Mouse (Mus musculus): Measurements from ENCODE around the gene Exph5. TPM values are rescaled to one million over a fixed set of nuclear protein-coding genes. Genes with fewer than 3 reads are reported as not detected.
A peak's percentile ranks its signal among the peaks of the same experiment; 100 is the strongest.

Gene Exph5
- polyA plus RNA-seq, 1 experiment from 2014 or later, result 0.14 TPM

DNA sequence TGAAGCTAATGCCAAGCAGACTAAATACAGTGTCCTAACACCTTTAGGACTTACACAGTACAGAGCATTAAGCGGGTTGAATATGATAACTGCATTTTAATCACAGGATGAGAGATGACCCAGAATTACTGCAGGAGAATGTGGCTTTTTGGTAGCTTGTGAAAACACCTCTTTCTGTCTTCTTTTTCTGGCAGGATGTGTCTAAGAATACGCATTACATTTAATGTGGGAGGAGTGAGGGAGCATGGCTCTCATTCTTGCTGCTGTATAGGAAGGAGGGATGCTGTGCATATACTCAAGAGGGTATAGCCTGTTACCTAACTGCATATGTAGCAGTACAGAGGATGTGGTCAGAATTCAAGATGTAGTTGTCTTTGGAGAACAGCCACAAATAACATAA lies 26.7 kb downstream of the Exph5 start:
- 77% methylated on average over 2 of the region's 2 CpGs for WGBS
- no peak overlapping the region for H3K4me3 ChIP-seq (ENCODE audit: low read length)
- no peak overlapping the region for H3K4me2 ChIP-seq (ENCODE audit: low read depth, low read length)
- H3K4me1 ChIP-seq (ENCODE audit: control insufficient read depth, insufficient read depth, low read length), result peaks cover 5% of the 10 kb centered on the region
- no peak overlapping the region for H3K27ac ChIP-seq (ENCODE audit: low read length)
- ATAC-seq (replicated peaks; ENCODE audit: extremely low read depth, insufficient read depth, low FRiP score), result no peak
- no peaks in the 10 kb centered on the region for H3K36me3 ChIP-seq (ENCODE audit: control insufficient read depth, insufficient read depth)
- H3K9ac ChIP-seq (ENCODE audit: low read length), result no peak overlapping the region
- H3K9me3 ChIP-seq (replicated peaks; ENCODE audit: control insufficient read depth, low read length), result peaks cover 6% of the 10 kb centered on the region; the same call in 1 of the 2 replicates
- no peaks in the 10 kb centered on the region for H3K27me3 ChIP-seq (ENCODE audit: control insufficient read depth, insufficient read depth, low read length)

DNA sequence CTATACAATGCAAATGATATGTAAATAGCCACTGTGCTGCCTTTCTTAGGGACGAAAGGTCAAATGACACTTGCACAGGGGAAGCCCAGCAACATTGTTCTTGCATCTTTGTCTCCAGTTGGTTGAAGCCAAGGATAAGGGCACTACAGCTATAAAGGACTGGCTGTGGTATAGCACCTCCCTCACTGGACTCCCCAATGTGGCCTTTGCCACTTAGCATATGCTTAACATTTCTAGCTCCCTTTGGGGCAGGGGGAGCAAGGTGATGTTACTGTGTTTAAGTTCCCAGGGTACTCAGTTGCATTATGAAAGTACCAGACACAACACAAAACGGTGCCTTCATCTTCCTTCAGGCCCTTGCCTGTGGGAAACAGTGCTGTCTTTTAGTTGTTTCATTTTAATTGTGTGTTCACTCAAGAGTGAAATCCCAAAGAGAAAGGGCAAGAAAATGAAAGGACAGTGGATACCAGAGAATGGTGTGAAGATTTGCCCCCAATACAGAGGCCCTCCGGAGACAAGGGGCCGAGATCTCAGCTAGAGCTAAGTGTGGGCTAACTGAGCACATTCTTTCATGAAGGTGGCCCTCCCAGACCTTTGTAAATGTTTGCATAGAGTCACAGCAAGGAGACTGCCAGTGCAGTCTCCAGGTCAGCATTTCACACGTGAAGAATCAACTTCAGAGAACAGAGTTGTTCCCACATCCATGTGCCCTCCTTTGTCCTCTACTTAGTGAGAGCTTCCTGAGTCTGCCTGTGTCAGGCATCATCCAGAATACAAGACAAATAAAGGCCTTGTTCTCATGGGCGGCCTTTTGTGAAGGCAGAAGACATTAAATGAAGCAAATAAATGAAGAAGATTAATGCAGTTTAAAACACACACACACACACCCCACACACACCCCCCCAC lies 28.1 kb downstream of the Exph5 start:
- Histone ChIP-seq H3K4me1 (ENCODE audit: control insufficient read depth, insufficient read depth, low read length) (peaks cover 5% of the 10 kb centered on the region), H3K36me3 (ENCODE audit: control insufficient read depth, insufficient read depth) (no peaks in the 10 kb centered on the region), H3K27me3 (ENCODE audit: control insufficient read depth, insufficient read depth, low read length) (no peaks in the 10 kb centered on the region), H3K4me2 (ENCODE audit: low read depth, low read length) (no peak overlapping the region), H3K27ac (ENCODE audit: low read length) (no peak overlapping the region), H3K4me3 (ENCODE audit: low read length) (no peak overlapping the region), H3K9ac (ENCODE audit: low read length) (no peak overlapping the region), H3K9me3 (replicated peaks; ENCODE audit: control insufficient read depth, low read length) (peaks cover 6% of the 10 kb centered on the region; the same call in 1 of the 2 replicates)
- no peak for ATAC-seq (replicated peaks; ENCODE audit: extremely low read depth, insufficient read depth, low FRiP score)
- 61% methylated on average over 6 of the region's 6 CpGs for WGBS

DNA sequence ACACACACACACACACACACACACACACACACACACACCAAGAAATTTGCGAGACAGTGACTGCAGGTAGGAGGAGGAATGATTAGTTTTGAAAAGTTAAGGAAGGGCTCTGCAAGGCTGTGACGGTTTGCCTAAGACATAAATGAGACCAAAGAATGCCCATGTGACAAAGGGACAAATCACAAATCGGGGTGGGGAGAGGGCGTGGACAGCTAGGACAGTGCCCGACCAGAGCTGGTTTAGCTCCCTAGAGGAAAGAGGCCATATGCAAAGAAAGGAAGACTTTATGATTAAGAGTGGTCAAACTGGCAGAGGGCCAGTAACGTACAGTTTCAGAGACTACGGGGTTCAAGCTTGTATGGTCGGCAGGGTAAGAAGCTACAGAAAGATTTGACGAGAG lies 28.8 kb downstream of the Exph5 start:
- Histone ChIP-seq H3K4me3 (ENCODE audit: low read length) (no peak overlapping the region), H3K9ac (ENCODE audit: low read length) (no peak overlapping the region), H3K36me3 (ENCODE audit: control insufficient read depth, insufficient read depth) (no peaks in the 10 kb centered on the region), H3K27ac (ENCODE audit: low read length) (no peak overlapping the region), H3K4me2 (ENCODE audit: low read depth, low read length) (no peak overlapping the region), H3K4me1 (ENCODE audit: control insufficient read depth, insufficient read depth, low read length) (peaks cover 5% of the 10 kb centered on the region), H3K27me3 (ENCODE audit: control insufficient read depth, insufficient read depth, low read length) (no peaks in the 10 kb centered on the region), H3K9me3 (replicated peaks; ENCODE audit: control insufficient read depth, low read length) (peaks cover 6% of the 10 kb centered on the region; the same call in 1 of the 2 replicates)
- 72% methylated on average over 9 of the region's 9 CpGs for WGBS
- no peak for ATAC-seq (replicated peaks; ENCODE audit: extremely low read depth, insufficient read depth, low FRiP score)

DNA sequence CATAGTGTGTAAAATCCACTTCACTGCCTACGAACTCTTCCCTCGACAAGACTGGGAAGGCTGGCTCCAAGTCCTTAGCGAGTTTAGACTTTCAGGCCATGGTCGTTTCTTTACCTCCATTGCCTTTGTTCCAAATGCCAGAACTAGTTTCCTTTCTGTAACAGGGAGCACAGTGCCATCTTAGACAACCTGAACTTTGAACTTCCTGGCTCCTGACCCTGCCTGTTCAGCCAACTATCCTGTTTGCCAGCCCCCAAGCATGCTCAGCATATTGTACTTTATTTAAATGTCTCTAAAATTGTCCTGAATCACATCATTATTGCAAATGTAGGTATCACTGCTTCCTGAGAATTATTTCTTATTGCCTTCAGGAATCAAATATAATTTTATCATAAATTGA lies 32.0 kb downstream of the Exph5 start:
- H3K4me3 ChIP-seq (ENCODE audit: low read length), result no peak overlapping the region
- peaks cover 6% of the 10 kb centered on the region; the same call in 1 of the 2 replicates for H3K9me3 ChIP-seq (replicated peaks; ENCODE audit: control insufficient read depth, low read length)
- no peak for ATAC-seq (replicated peaks; ENCODE audit: extremely low read depth, insufficient read depth, low FRiP score)
- H3K36me3 ChIP-seq (ENCODE audit: control insufficient read depth, insufficient read depth), result no peaks in the 10 kb centered on the region
- H3K9ac ChIP-seq (ENCODE audit: low read length), result no peak overlapping the region
- H3K4me2 ChIP-seq (ENCODE audit: low read depth, low read length), result no peak overlapping the region
- H3K27ac ChIP-seq (ENCODE audit: low read length), result no peak overlapping the region
- H3K4me1 ChIP-seq (ENCODE audit: control insufficient read depth, insufficient read depth, low read length), result no peaks in the 10 kb centered on the region
- H3K27me3 ChIP-seq (ENCODE audit: control insufficient read depth, insufficient read depth, low read length), result no peaks in the 10 kb centered on the region
- 71% methylated on average over 4 of the region's 4 CpGs for WGBS

DNA sequence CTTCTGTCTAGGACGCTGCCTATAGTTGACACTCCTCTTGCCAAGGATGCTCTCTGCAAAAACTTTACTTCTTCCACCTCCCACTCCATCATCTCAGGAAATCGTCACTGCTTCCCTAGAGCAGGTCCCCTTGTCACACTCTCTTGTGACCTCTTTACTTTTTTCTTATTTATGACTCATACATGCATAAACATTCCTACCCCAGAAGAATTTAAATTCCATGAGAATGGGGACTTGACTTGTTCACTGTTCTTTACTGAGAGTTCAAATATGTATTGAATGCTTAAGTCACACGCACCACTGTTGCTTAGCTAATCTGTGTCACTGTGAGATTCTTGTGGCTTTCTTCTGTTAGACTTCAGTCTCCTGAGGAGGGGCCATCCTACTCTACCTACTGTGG lies 33.7 kb downstream of the Exph5 start:
- no peak overlapping the region for H3K4me3 ChIP-seq (ENCODE audit: low read length)
- peaks cover 6% of the 10 kb centered on the region; the same call in 1 of the 2 replicates for H3K9me3 ChIP-seq (replicated peaks; ENCODE audit: control insufficient read depth, low read length)
- H3K27ac ChIP-seq (ENCODE audit: low read length), result no peak overlapping the region
- no peaks in the 10 kb centered on the region for H3K27me3 ChIP-seq (ENCODE audit: control insufficient read depth, insufficient read depth, low read length)
- 74% methylated on average over 3 of the region's 3 CpGs for WGBS
- no peak overlapping the region for H3K9ac ChIP-seq (ENCODE audit: low read length)
- H3K4me1 ChIP-seq (ENCODE audit: control insufficient read depth, insufficient read depth, low read length), result no peaks in the 10 kb centered on the region
- no peak overlapping the region for H3K4me2 ChIP-seq (ENCODE audit: low read depth, low read length)
- no peak for ATAC-seq (replicated peaks; ENCODE audit: extremely low read depth, insufficient read depth, low FRiP score)
- H3K36me3 ChIP-seq (ENCODE audit: control insufficient read depth, insufficient read depth), result no peaks in the 10 kb centered on the region

DNA sequence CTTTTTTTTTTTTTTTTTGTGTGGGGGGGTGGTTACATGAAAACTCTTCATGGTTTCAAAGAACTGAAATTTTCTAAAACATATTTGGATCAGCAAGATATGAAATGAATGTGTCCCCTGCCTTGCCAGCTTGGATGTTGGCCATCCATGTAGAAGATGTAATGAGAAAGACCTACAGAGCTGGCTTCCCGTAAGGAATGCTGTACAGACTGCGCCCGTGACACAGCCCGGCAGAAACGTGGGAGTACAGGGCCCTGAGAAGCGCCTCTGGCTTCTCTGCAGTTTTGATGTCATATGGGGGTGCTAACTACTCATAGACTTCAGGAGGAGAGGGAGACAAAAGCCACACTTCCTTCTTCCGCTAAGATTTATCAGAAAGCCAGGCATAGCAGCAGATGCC lies 38.1 kb downstream of the Exph5 start:
- 67% methylated on average over 7 of the region's 7 CpGs for WGBS
- Histone ChIP-seq H3K4me2 (ENCODE audit: low read depth, low read length) (no peak overlapping the region), H3K4me1 (ENCODE audit: control insufficient read depth, insufficient read depth, low read length) (0 out of 2 replicates have a peak, but pooled peaks cover 2% of the 10 kb centered on the region), H3K36me3 (ENCODE audit: control insufficient read depth, insufficient read depth) (no peaks in the 10 kb centered on the region), H3K9me3 (replicated peaks; ENCODE audit: control insufficient read depth, low read length) (no peaks in the 10 kb centered on the region), H3K9ac (ENCODE audit: low read length) (no peak overlapping the region), H3K27me3 (ENCODE audit: control insufficient read depth, insufficient read depth, low read length) (no peaks in the 10 kb centered on the region), H3K4me3 (ENCODE audit: low read length) (no peak overlapping the region), H3K27ac (ENCODE audit: low read length) (no peak overlapping the region)
- ATAC-seq (replicated peaks; ENCODE audit: extremely low read depth, insufficient read depth, low FRiP score), result no peak

DNA sequence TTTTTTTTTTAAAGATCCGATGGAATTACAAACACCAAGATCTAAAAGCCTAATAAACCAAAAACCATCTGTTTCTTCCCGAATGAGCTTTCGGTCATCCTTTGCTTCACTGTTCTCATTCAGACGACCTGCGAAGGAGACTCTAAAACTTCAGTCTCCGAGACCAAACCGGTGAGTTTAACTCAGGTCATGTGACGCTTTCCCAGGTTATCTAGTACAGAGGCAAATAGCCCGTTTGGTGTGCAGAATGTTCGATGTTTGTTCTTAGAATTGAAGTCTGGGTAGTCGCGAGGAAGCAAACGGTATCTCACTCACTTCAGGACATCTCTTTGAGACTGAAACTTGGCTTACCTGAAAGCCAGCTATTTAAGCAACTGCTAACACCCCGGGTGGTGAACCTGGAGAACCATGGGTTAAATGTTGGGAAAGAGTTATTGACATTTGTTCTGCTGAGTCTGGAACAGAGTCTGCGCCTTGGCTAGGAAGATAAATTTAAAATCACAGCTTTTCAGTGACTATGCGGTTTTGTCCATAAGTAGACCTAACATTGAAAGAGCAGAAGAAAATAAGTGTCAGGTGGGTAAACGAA lies 39.0 kb downstream of the Exph5 start:
- peak overlapping the region; percentile 92 for H3K4me2 ChIP-seq (ENCODE audit: low read depth, low read length)
- H3K4me1 ChIP-seq (ENCODE audit: control insufficient read depth, insufficient read depth, low read length), result 0 out of 2 replicates have a peak, but pooled peaks cover 2% of the 10 kb centered on the region
- H3K9me3 ChIP-seq (replicated peaks; ENCODE audit: control insufficient read depth, low read length), result no peaks in the 10 kb centered on the region
- no peak overlapping the region for H3K27ac ChIP-seq (ENCODE audit: low read length)
- H3K27me3 ChIP-seq (ENCODE audit: control insufficient read depth, insufficient read depth, low read length), result no peaks in the 10 kb centered on the region
- no peaks in the 10 kb centered on the region for H3K36me3 ChIP-seq (ENCODE audit: control insufficient read depth, insufficient read depth)
- peak overlapping the region; percentile 61 for H3K4me3 ChIP-seq (ENCODE audit: low read length)
- 36% methylated on average over 17 of the region's 17 CpGs for WGBS
- ATAC-seq (replicated peaks; ENCODE audit: extremely low read depth, insufficient read depth, low FRiP score), result no peak
- peak overlapping the region; percentile 67 for H3K9ac ChIP-seq (ENCODE audit: low read length)

DNA sequence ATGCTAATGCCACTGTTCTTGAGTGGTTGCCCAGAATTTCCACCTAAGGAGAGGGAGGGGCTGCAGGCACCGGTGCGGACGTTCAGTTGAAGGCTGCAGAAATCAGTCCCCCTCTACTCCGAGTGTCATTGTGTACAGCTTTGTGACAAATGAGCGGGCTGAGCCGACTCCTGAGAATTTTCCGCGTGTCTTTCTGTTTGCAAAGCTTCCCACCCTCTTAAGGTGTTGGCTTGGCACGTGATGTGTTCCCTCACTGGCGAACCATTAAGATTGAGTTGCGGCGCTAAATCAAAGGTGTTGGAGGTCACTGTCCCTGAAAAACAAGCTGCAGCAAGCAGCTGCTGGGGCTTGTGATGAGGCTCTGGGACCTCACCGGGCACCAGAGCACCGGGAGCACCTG lies 39.5 kb downstream of the Exph5 start:
- Histone ChIP-seq H3K27me3 (ENCODE audit: control insufficient read depth, insufficient read depth, low read length) (no peaks in the 10 kb centered on the region), H3K27ac (ENCODE audit: low read length) (no peak overlapping the region), H3K9me3 (replicated peaks; ENCODE audit: control insufficient read depth, low read length) (no peaks in the 10 kb centered on the region), H3K4me3 (ENCODE audit: low read length) (peak overlapping the region; percentile 61), H3K36me3 (ENCODE audit: control insufficient read depth, insufficient read depth) (no peaks in the 10 kb centered on the region), H3K4me1 (ENCODE audit: control insufficient read depth, insufficient read depth, low read length) (0 out of 2 replicates have a peak, but pooled peaks cover 2% of the 10 kb centered on the region), H3K4me2 (ENCODE audit: low read depth, low read length) (peak overlapping the region; percentile 92), H3K9ac (ENCODE audit: low read length) (peak overlapping the region; percentile 67)
- no peak for ATAC-seq (replicated peaks; ENCODE audit: extremely low read depth, insufficient read depth, low FRiP score)
- 6% methylated on average over 14 of the region's 14 CpGs for WGBS

DNA sequence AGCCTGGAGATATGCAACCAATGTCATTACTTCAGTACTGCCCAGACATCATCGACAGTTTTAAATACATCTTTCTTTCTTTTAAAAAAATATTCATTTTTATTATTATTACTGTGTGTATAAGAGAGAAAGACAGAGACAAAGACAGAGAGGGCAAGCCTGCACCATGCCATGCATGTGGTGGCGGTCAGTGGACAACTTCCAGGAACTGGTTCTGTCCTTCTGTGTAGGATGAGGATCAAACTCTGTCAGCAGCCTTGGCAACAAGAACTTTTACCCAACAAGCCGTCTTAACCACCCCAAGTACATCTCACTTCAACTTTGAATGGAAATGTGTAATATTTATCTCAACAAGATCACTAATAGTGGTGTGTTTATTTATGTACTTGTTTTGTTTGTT lies 40.5 kb downstream of the Exph5 start:
- Histone ChIP-seq H3K27me3 (ENCODE audit: control insufficient read depth, insufficient read depth, low read length) (no peaks in the 10 kb centered on the region), H3K36me3 (ENCODE audit: control insufficient read depth, insufficient read depth) (no peaks in the 10 kb centered on the region)
- WGBS, result 72% methylated on average over 3 of the region's 3 CpGs

More for the DNA sequence above, 40.5 kb downstream of the Exph5 start:
- Histone ChIP-seq H3K9me3 (replicated peaks; ENCODE audit: control insufficient read depth, low read length) (no peaks in the 10 kb centered on the region), H3K4me1 (ENCODE audit: control insufficient read depth, insufficient read depth, low read length) (0 out of 2 replicates have a peak, but pooled peaks cover 2% of the 10 kb centered on the region), H3K9ac (ENCODE audit: low read length) (no peak overlapping the region), H3K4me3 (ENCODE audit: low read length) (peak overlapping the region; percentile 61; the same call in 1 of the 2 replicates), H3K27ac (ENCODE audit: low read length) (no peak overlapping the region), H3K4me2 (ENCODE audit: low read depth, low read length) (peak overlapping the region; percentile 92; the same call in 1 of the 2 replicates)
- ATAC-seq (replicated peaks; ENCODE audit: extremely low read depth, insufficient read depth, low FRiP score), result no peak

Data from heart, embryonic 16.5 days (tissue).